Mouse (Mus musculus): ENCODE measurements around the gene A830031A19Rik. TPM values are rescaled to one million over a fixed set of nuclear protein-coding genes. Genes with fewer than 3 reads are reported as not detected.

A830031A19Rik gene
- polyA plus RNA-seq, 1 experiment = not detected

DNA sequence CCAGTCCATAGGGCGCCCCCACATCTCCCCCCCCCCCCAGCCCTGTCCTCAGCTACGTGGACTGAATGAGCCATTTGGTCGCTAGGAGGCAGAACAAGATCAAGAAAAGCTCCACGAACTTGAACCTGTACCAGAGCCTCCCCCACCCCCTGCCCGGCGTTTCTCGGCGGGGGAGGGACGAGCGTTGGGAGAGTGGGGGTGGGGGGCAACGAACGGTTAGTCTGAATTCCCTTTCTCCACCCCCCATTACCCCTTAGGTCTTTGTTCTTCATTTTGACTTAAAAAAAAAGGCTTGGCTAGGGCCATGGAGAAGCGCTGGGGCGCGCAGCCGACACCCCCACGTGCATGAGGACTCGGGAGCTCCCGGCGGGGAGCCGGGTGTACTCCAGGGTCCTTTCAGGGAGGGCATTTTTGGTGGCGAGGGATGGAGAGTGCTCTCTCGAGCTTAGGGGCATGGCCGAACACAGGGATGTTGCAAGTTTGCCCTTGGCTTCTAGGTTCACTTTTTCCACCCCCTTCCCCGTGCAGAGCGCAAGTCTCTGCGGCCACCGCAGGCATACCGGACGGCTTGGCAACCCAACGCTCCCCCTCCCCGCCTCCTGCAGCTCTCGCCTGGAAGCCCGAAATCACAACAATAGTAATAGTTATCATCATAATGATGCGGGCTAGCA lies 6.3 kb upstream of the A830031A19Rik start:
- TF ChIP-seq POLR2A (IDR thresholded peaks at IDR 0.05; ENCODE audit: insufficient read depth, low read depth, low read length) (no peak), CTCF (IDR thresholded peaks at IDR 0.05; ENCODE audit: insufficient read depth, low read depth, low read length) (0 out of 2 replicates have a peak, but pooled peaks have one; percentile 25)
- Histone ChIP-seq H3K4me1 (ENCODE audit: control insufficient read depth, insufficient read depth, low read length) (0 out of 2 replicates have a peak, but pooled peaks cover 6% of the 10 kb centered on the region), H3K27ac (ENCODE audit: insufficient read depth, low read depth, low read length) (peak overlapping the region; percentile 99), H3K4me3 (ENCODE audit: insufficient read depth, low read depth, low read length) (peak overlapping the region; percentile 64)
- WGBS = under 1% methylated on average over 34 of the region's 35 CpGs

DNA sequence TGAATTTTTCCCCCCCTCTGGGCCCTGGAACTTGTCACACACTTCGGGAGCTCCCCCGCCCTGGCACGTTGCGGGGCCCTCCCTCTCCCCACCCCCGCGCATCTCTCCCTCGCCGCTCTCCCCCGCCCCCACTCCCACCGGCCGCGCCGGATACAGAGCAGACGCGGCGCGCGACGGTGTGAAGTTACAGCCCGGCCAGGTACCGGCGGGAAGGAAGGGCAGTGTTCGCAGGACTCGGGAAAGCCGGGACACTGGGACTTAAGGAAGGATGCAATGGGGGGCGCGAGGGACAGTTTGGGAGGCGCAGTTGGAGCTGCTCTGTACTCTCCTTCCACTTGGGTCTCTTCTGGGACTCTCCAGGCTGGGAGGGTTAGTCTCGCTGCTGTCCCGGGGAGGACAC lies 5.7 kb upstream of the A830031A19Rik start:
- H3K4me1 ChIP-seq (ENCODE audit: control insufficient read depth, insufficient read depth, low read length) = 0 out of 2 replicates have a peak, but pooled peaks cover 3% of the 10 kb centered on the region
- TF ChIP-seq CTCF (IDR thresholded peaks at IDR 0.05; ENCODE audit: insufficient read depth, low read depth, low read length) = no peak
- peak; percentile 38; the same call in 1 of the 2 replicates for TF ChIP-seq POLR2A (IDR thresholded peaks at IDR 0.05; ENCODE audit: insufficient read depth, low read depth, low read length)
- H3K27ac ChIP-seq (ENCODE audit: insufficient read depth, low read depth, low read length) = peak overlapping the region; percentile 80
- H3K4me3 ChIP-seq (ENCODE audit: insufficient read depth, low read depth, low read length) = peak overlapping the region; percentile 64
- WGBS = under 1% methylated on average over 29 of the region's 30 CpGs

DNA sequence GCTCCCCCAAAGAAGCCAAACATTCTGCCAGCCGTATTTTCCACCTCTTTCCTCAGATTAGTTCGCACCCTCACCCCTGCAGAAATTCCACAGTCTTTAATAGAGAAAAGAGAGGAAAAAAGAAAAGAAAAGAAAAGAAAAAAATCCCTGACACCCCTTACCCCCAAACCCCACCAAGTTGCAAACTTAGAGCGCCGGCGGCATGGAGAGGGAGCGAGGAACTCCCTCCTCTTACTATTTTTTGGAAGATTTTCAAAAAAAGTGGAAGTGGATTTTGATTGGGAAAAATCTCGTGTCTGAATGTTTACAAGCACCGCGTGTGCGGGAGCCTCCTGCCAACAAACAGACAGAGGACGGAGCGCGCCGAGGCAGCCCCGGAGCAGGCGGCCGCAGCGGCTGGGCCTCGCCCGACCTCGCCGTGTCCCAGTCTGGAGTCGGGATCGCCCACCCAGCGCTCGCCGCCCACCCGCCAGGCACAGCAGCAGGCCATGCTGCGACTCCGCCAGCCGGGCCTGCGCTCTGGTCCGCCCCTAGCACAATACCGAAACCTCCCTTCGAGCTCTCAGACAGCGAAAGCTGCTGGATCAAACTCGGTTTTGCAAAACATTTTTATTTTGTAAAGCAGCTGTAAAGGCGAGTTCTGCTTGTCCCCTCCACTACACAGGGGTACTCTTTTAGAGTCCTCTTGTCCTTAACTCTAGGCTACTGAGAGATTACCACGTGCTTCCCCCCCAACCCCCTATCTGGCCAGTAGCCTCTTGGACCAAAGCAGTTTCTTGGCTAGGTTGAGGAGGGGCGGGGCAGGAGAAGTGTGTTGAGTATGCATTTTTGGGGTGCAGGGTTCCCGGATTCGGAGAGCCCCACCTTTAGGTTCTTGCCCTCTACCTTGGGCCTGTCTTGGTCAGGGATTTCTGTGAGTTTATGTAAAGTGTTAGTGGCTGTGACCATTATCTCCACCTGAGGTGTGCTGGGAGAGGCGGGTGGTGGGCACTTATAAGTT lies 4.8 kb upstream of the A830031A19Rik start:
- under 1% methylated on average over 43 of the region's 43 CpGs for WGBS
- Histone ChIP-seq H3K4me3 (ENCODE audit: insufficient read depth, low read depth, low read length) (peak overlapping the region; percentile 64), H3K4me1 (ENCODE audit: control insufficient read depth, insufficient read depth, low read length) (no peaks in the 10 kb centered on the region), H3K27ac (ENCODE audit: insufficient read depth, low read depth, low read length) (peak overlapping the region; percentile 77)
- TF ChIP-seq POLR2A (IDR thresholded peaks at IDR 0.05; ENCODE audit: insufficient read depth, low read depth, low read length) (peak; percentile 33; the same call in 1 of the 2 replicates), CTCF (IDR thresholded peaks at IDR 0.05; ENCODE audit: insufficient read depth, low read depth, low read length) (no peak)

DNA sequence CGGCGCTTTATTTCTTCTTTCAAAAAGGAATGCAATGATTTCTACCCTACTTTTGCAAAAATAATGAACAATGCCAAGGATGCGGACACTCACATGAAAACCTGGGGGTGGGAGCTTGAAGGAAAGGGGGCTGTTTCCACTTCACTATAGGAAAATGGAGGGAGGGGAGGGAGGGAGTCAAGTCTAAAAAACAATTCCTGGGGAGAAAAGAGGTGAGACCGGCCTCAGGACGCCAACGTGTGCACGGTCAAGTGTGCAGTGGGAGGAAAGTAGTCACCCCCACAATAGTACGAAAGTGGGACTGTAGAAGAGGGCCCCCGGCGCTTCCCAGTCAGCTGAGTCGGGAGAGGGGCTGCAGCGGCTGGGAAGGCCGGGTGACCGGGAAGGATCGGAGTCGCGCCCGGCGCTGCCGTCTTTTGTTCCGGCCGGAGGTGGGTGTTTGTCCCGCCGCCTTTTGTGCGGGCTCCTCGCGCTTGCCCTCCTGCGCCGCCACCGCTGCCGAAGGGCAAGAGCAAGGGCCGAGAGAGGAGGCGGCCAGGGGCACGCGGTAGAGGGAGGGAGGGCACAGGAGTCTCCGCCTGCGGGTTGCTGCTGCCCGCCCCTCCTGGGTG lies 4.0 kb upstream of the A830031A19Rik start:
- TF ChIP-seq POLR2A (IDR thresholded peaks at IDR 0.05; ENCODE audit: insufficient read depth, low read depth, low read length) = no peak
- no peak for TF ChIP-seq CTCF (IDR thresholded peaks at IDR 0.05; ENCODE audit: insufficient read depth, low read depth, low read length)
- Histone ChIP-seq H3K4me3 (ENCODE audit: insufficient read depth, low read depth, low read length) (peak overlapping the region; percentile 64), H3K27ac (ENCODE audit: insufficient read depth, low read depth, low read length) (peak overlapping the region; percentile 99), H3K4me1 (ENCODE audit: control insufficient read depth, insufficient read depth, low read length) (no peaks in the 10 kb centered on the region)
- under 1% methylated on average over 38 of the region's 38 CpGs for WGBS

DNA sequence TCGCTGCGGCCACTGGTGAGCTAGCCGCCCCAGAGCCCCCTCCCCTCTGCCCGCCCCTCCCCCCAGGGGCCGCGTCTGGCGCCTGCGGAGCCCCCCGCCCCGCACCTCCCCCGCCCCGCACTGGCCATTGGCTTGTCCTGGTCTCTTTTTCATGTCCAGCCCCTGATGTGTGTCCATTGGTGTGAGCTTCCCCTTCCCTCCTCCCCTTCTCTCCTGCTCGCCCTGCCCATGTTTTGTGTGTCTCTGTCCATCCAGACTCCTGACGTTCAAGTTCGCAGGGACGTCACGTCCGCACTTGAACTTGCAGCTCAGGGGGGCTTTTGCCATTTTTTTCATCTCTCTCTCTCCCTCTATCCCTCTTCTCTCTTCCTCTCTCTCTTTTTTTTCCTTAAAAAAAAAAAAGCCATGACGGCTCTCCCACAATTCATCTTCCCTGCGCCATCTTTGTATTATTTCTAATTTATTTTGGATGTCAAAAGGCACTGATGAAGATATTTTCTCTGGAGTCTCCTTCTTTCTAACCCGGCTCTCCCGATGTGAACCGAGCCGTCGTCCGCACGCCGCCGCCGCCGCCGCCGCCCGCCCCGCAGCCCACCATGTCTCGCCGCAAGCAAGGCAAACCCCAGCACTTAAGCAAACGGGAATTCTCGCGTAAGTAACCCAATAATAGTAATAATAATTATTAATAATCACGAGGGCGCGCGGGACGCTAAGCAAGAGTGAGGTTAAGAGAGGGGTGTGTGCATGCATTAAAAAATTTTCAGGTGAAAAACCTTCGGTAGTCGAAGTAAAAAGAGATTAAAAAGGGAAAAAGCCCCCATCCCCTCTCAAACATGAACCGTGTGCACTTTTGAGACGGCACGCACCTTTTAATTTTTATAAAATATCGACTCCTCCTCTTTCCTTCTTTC lies 3.2 kb upstream of the A830031A19Rik start, which contains the start of gene Bcl11a:
TSS of gene Bcl11a (plus strand) at position 262 of the 911 bp plus-strand sequence.
- WGBS = under 1% methylated on average over 40 of the region's 51 CpGs
- Histone ChIP-seq H3K4me1 (ENCODE audit: control insufficient read depth, insufficient read depth, low read length) (peaks cover 2% of the 10 kb centered on the region; the same call in 1 of the 2 replicates), H3K4me3 (ENCODE audit: insufficient read depth, low read depth, low read length) (peak within 1 kb of the TSS; percentile 78), H3K27ac (ENCODE audit: insufficient read depth, low read depth, low read length) (peak within 1 kb of the TSS; percentile 99)
- TF ChIP-seq CTCF (IDR thresholded peaks at IDR 0.05; ENCODE audit: insufficient read depth, low read depth, low read length) (no peak), POLR2A (IDR thresholded peaks at IDR 0.05; ENCODE audit: insufficient read depth, low read depth, low read length) (no peak)

DNA sequence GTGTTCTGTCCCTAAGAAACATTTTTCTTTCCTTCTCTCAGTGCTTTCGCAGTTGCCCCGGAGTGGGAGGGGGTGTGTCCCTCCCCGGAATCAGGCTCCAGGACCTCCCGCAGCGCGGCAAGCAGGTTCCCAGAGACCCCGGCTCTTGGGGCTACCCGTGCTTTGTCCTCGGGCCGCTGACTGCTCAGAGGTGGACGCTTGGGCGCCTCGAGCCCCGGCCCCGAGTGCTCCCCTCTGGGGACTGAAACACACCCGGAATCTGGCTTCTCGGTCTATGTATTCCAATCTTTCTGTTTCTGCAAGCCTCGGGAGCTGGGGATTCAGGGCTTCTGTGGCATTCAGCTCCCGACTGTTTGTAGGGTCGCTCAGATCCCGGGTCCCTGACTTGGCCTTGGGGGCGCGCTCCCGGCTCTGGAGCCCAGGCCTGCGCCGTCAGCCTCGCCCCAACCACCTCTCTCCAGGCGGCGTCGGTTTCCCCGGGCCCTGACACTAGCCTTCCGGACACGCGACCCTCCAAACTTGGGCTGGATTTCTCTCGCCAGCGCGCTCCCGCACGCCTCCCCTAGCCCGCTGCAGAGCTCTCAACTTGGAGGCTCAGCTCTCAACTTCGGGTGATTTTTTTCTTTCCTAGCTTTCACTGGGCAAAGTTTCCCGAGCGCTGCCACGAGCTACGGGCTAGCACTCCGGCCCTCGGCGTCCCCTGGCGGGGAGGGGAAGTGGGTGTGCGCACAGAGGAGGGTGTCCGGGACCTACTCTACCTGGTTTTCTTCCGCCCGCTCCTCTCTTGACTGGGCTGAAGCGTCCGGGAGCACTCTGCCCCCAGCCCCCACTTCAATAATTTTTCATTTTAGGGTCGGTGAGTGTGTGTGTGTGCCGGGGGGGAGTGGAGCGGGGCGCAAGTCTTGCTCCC lies 2.2 kb upstream of the A830031A19Rik start:
- WGBS = under 1% methylated on average over 58 of the region's 59 CpGs
- Histone ChIP-seq H3K4me3 (ENCODE audit: insufficient read depth, low read depth, low read length) (peak overlapping the region; percentile 78), H3K4me1 (ENCODE audit: control insufficient read depth, insufficient read depth, low read length) (peaks cover 2% of the 10 kb centered on the region; the same call in 1 of the 2 replicates), H3K27ac (ENCODE audit: insufficient read depth, low read depth, low read length) (peak overlapping the region; percentile 98)
- TF ChIP-seq POLR2A (IDR thresholded peaks at IDR 0.05; ENCODE audit: insufficient read depth, low read depth, low read length) (no peak), CTCF (IDR thresholded peaks at IDR 0.05; ENCODE audit: insufficient read depth, low read depth, low read length) (0 out of 2 replicates have a peak, but pooled peaks have one; percentile 20)

DNA sequence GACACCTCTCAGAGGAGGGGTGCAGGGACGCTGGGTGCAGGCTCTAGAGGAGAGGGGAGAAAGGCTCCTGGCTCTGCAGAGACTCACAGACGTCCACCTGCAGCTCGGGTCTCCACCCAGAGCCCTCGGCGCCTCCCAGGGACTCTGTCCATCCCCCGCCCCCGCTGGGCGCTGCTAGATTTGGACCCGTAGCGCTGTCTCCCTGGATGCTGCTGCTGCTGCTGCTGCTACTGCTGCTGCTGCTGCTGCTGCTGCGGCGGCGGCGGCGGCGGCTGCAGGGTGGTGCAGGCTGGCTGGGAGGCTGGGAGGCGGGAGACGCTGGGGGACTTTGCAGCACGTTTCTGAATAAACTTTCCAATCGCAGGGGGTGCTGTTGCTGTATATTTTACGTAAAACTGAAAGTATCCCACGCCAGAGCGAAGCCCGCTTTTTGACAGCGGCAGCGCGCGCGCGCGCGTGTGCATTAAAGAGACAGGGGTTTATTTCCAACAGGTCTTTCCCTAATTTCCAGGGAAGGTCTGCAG lies 1.3 kb upstream of the A830031A19Rik start:
- WGBS = under 1% methylated on average over 32 of the region's 32 CpGs
- Histone ChIP-seq H3K4me1 (ENCODE audit: control insufficient read depth, insufficient read depth, low read length) (peaks cover 2% of the 10 kb centered on the region; the same call in 1 of the 2 replicates), H3K27ac (ENCODE audit: insufficient read depth, low read depth, low read length) (peak overlapping the region; percentile 98), H3K4me3 (ENCODE audit: insufficient read depth, low read depth, low read length) (peak overlapping the region; percentile 78)
- TF ChIP-seq CTCF (IDR thresholded peaks at IDR 0.05; ENCODE audit: insufficient read depth, low read depth, low read length) = no peak
- TF ChIP-seq POLR2A (IDR thresholded peaks at IDR 0.05; ENCODE audit: insufficient read depth, low read depth, low read length) = peak; percentile 48; the same call in 1 of the 2 replicates
